Mouse (Mus musculus): Measurements from ENCODE around the gene Kdm2b.

GRCm38 (mm10) chr5:122852611-122853010, 137.0 kb downstream of the Kdm2b start:
- TF ChIP-seq CTCF (IDR thresholded peaks at IDR 0.05; ENCODE audit: borderline replicate concordance, insufficient read depth, low read length) (no peak), POLR2A (IDR thresholded peaks at IDR 0.05; ENCODE audit: low read depth, low read length) (no peak)
